15 mouse cellular contexts compared by ENCODE assay signal in genomic region chr5:24723527-24724269, GRCm38 (mm10). TPM values are rescaled to one million over a fixed set of nuclear protein-coding genes. Genes with fewer than 3 reads are reported as not detected.
A peak's percentile ranks its signal among the peaks of the same experiment; 100 is the strongest.
DNase-seq lines count a peak whose midpoint lies in the region; ATAC-seq and TF ChIP-seq lines count a peak whose summit lies in the region.
"Had no signal": no experiment of that assay in that cellular context is flagged by ENCODE, and none has a peak within 500 bp of the region (broad histone marks: within the 10 kb centered on the region; RNA-seq: fewer than 3 reads in every experiment).

No protein-coding gene starts in this region.

- no peaks in the 10 kb centered on the region for H3K27me3 ChIP-seq in forebrain, postnatal 0 days (ENCODE audit: insufficient read depth, low read length)
- H3K27me3 ChIP-seq in forebrain, embryonic 16.5 days (replicated peaks; ENCODE audit: control insufficient read depth, insufficient read depth, low read length), result no peaks in the 10 kb centered on the region
- H3K27me3 ChIP-seq in hindbrain, postnatal 0 days (ENCODE audit: insufficient read depth, low read length), result no peaks in the 10 kb centered on the region
- H3K27me3 ChIP-seq in hindbrain, embryonic 13.5 days, result peaks cover 10% of the 10 kb centered on the region
- no peaks in the 10 kb centered on the region for H3K27me3 ChIP-seq in lung, embryonic 16.5 days (ENCODE audit: control insufficient read depth, insufficient read depth, low read depth, low read length)
- no peaks in the 10 kb centered on the region for H3K27me3 ChIP-seq in stomach, embryonic 15.5 days (replicated peaks)

- no peak for TF ChIP-seq POLR2A in lung, adult 2 months (IDR thresholded peaks at IDR 0.05; ENCODE audit: borderline replicate concordance, extremely low read depth, low read depth, low read length)

- DNase-seq in forebrain, postnatal 0 days, result peak; percentile 30
- no peak for DNase-seq in hindbrain, postnatal 0 days (ENCODE audit: low spot score)
- DNase-seq in lung, adult 2 months, result no peak
- DNase-seq: adrenal gland, adult 2 months had no signal

- H3K4me1 ChIP-seq in forebrain, postnatal 0 days (ENCODE audit: insufficient read depth), result no peaks in the 10 kb centered on the region
- no peaks in the 10 kb centered on the region for H3K4me1 ChIP-seq in forebrain, embryonic 16.5 days (replicated peaks; ENCODE audit: control insufficient read depth, insufficient read depth, low read length)
- no peaks in the 10 kb centered on the region for H3K4me1 ChIP-seq in hindbrain, postnatal 0 days (ENCODE audit: insufficient read depth, low read length)
- H3K4me1 ChIP-seq in hindbrain, embryonic 13.5 days (replicated peaks), result peaks cover 14% of the 10 kb centered on the region
- H3K4me1 ChIP-seq in lung, embryonic 16.5 days (replicated peaks; ENCODE audit: control insufficient read depth, insufficient read depth, low read length), result peaks cover 41% of the 10 kb centered on the region
- 0 out of 2 replicates have a peak, but pooled peaks cover 3% of the 10 kb centered on the region for H3K4me1 ChIP-seq in lung, adult 2 months (ENCODE audit: control insufficient read depth, insufficient read depth, low read length)
- peaks cover 21% of the 10 kb centered on the region for H3K4me1 ChIP-seq in stomach, embryonic 15.5 days

- 57% methylated on average over 11 of the region's 11 CpGs for WGBS in forebrain, postnatal 0 days
- WGBS in forebrain, embryonic 16.5 days, result 56% methylated on average over 11 of the region's 11 CpGs
- 63% methylated on average over 11 of the region's 11 CpGs for WGBS in hindbrain, postnatal 0 days
- WGBS in hindbrain, embryonic 13.5 days, result 81% methylated on average over 11 of the region's 11 CpGs
- 68% methylated on average over 11 of the region's 11 CpGs for WGBS in lung, embryonic 16.5 days
- WGBS in lung, adult 2 months, result 58% methylated on average over 11 of the region's 11 CpGs
- whole genome bisulfite sequencing in stomach, embryonic 15.5 days, result 71% methylated on average over 11 of the region's 11 CpGs

- no peak overlapping the region for H3K4me2 ChIP-seq in forebrain, postnatal 0 days (ENCODE audit: low read depth)
- no peak overlapping the region for H3K4me2 ChIP-seq in forebrain, embryonic 16.5 days (ENCODE audit: low read length)
- H3K4me2 ChIP-seq in hindbrain, postnatal 0 days (ENCODE audit: low read depth, low read length), result no peak overlapping the region
- no peak overlapping the region for H3K4me2 ChIP-seq in hindbrain, embryonic 13.5 days
- no peak overlapping the region for H3K4me2 ChIP-seq in lung, embryonic 16.5 days (ENCODE audit: low read depth, low read length)
- no peak overlapping the region for H3K4me2 ChIP-seq in stomach, embryonic 15.5 days

- H3K9ac ChIP-seq in forebrain, postnatal 0 days, result no peak overlapping the region
- no peak overlapping the region for H3K9ac ChIP-seq in forebrain, embryonic 16.5 days (replicated peaks; ENCODE audit: low read depth, low read length)
- no peak overlapping the region for H3K9ac ChIP-seq in hindbrain, postnatal 0 days (replicated peaks; ENCODE audit: low read length)
- H3K9ac ChIP-seq in hindbrain, embryonic 13.5 days, result no peak overlapping the region
- peak overlapping the region; percentile 12; the same call in 1 of the 2 replicates for H3K9ac ChIP-seq in lung, embryonic 16.5 days (ENCODE audit: low read length)
- no peak overlapping the region for H3K9ac ChIP-seq in stomach, embryonic 15.5 days

- no peak for TF ChIP-seq CTCF in forebrain, postnatal 0 days (IDR thresholded peaks at IDR 0.05; ENCODE audit: low read depth)
- no peak for TF ChIP-seq CTCF in hindbrain, postnatal 0 days (IDR thresholded peaks at IDR 0.05; ENCODE audit: low read depth)
- TF ChIP-seq CTCF in lung, adult 2 months (IDR thresholded peaks at IDR 0.05; ENCODE audit: insufficient read depth, low read length), result no peak

- ATAC-seq in forebrain, postnatal 0 days, result no peak
- no peak for ATAC-seq in forebrain, embryonic 16.5 days
- ATAC-seq in hindbrain, postnatal 0 days, result no peak
- no peak for ATAC-seq in hindbrain, embryonic 13.5 days (ENCODE audit: low FRiP score)
- ATAC-seq in lung, embryonic 16.5 days (ENCODE audit: low read depth), result no peak
- no peak for ATAC-seq in stomach, embryonic 15.5 days (ENCODE audit: insufficient read depth, low FRiP score, low read depth)
- no peak for ATAC-seq in erythroid progenitor cell, adult 5-6 weeks (replicated peaks; ENCODE audit: low FRiP score, poor library complexity, severe bottlenecking)
- ATAC-seq: inflammation-experienced regulatory T-cells, adult 6 months had no signal

- no peaks in the 10 kb centered on the region for H3K9me3 ChIP-seq in forebrain, postnatal 0 days (ENCODE audit: low read length)
- no peaks in the 10 kb centered on the region for H3K9me3 ChIP-seq in forebrain, embryonic 16.5 days (ENCODE audit: control insufficient read depth, low read length)
- H3K9me3 ChIP-seq in hindbrain, postnatal 0 days (ENCODE audit: low read length), result no peaks in the 10 kb centered on the region
- H3K9me3 ChIP-seq in hindbrain, embryonic 13.5 days, result no peaks in the 10 kb centered on the region
- no peaks in the 10 kb centered on the region for H3K9me3 ChIP-seq in lung, embryonic 16.5 days (ENCODE audit: control insufficient read depth, low read length)
- no peaks in the 10 kb centered on the region for H3K9me3 ChIP-seq in stomach, embryonic 15.5 days

- H3K36me3 ChIP-seq in forebrain, postnatal 0 days (ENCODE audit: insufficient read depth), result no peaks in the 10 kb centered on the region
- no peaks in the 10 kb centered on the region for H3K36me3 ChIP-seq in forebrain, embryonic 16.5 days (ENCODE audit: control insufficient read depth, insufficient read depth)
- H3K36me3 ChIP-seq in hindbrain, postnatal 0 days (ENCODE audit: insufficient read depth, low read length), result no peaks in the 10 kb centered on the region
- no peaks in the 10 kb centered on the region for H3K36me3 ChIP-seq in hindbrain, embryonic 13.5 days
- H3K36me3 ChIP-seq in lung, embryonic 16.5 days (ENCODE audit: control insufficient read depth, insufficient read depth, low read length), result no peaks in the 10 kb centered on the region; the same call in 1 of the 2 replicates
- no peaks in the 10 kb centered on the region for H3K36me3 ChIP-seq in stomach, embryonic 15.5 days

- no peak overlapping the region for H3K4me3 ChIP-seq in forebrain, postnatal 0 days (ENCODE audit: low read depth, low read length)
- H3K4me3 ChIP-seq in forebrain, embryonic 16.5 days (replicated peaks; ENCODE audit: low read length), result no peak overlapping the region
- H3K4me3 ChIP-seq in hindbrain, postnatal 0 days (ENCODE audit: low read length), result no peak overlapping the region
- H3K4me3 ChIP-seq in hindbrain, embryonic 13.5 days, result no peak overlapping the region
- no peak overlapping the region for H3K4me3 ChIP-seq in lung, embryonic 16.5 days (ENCODE audit: low read length)
- H3K4me3 ChIP-seq in lung, adult 2 months (replicated peaks; ENCODE audit: extremely low read depth, low read depth, low read length), result no peak overlapping the region
- no peak overlapping the region for H3K4me3 ChIP-seq in stomach, embryonic 15.5 days (replicated peaks)
- H3K4me3 ChIP-seq: layer of hippocampus, adult 2 months had no signal

- no peak overlapping the region for H3K27ac ChIP-seq in forebrain, postnatal 0 days (ENCODE audit: low read depth, low read length)
- H3K27ac ChIP-seq in forebrain, embryonic 16.5 days (ENCODE audit: low read length), result no peak overlapping the region
- H3K27ac ChIP-seq in hindbrain, postnatal 0 days, result peak overlapping the region; percentile 42; the same call in 1 of the 2 replicates
- no peak overlapping the region for H3K27ac ChIP-seq in hindbrain, embryonic 13.5 days
- peak overlapping the region; percentile 95 for H3K27ac ChIP-seq in lung, embryonic 16.5 days (ENCODE audit: low read length)
- H3K27ac ChIP-seq in stomach, embryonic 15.5 days, result peak overlapping the region; percentile 75
- H3K27ac ChIP-seq: layer of hippocampus, adult 2 months had no signal

RNA-seq across cellular contexts. Expression of gene Wdr86, which starts 6.8 kb away (rescaled TPM):
- total RNA-seq in forebrain, postnatal 0 days (2014; rRNA removed), result 7.2 and 13.1 TPM in 2 replicates
- 4.4 and 5.5 TPM in 2 replicates for polyA plus RNA-seq in forebrain, postnatal 0 days (2015; fragmentation: Nextera tagmentation; extraction: Ambion mirVana)
- 4.7 and 5.1 TPM in 2 replicates for polyA plus RNA-seq in forebrain, embryonic 16.5 days (2015; fragmentation: Nextera tagmentation; extraction: Ambion mirVana)
- 15.4 and 16.0 TPM in 2 replicates for total RNA-seq in hindbrain, postnatal 0 days (2014; rRNA removed)
- 7.8 and 8.0 TPM in 2 replicates for polyA plus RNA-seq in hindbrain, postnatal 0 days (2015; fragmentation: Nextera tagmentation; extraction: Ambion mirVana)
- 7.0 and 8.0 TPM in 2 replicates for polyA plus RNA-seq in hindbrain, embryonic 13.5 days (2015; fragmentation: Nextera tagmentation; extraction: Ambion mirVana)
- 30.5 and 31.5 TPM in 2 replicates for polyA plus RNA-seq in lung, embryonic 16.5 days (2015; fragmentation: Nextera tagmentation; extraction: Ambion mirVana)
- 2.6 and 3.4 TPM in 2 replicates for polyA plus RNA-seq in lung, adult 2 months (2012; rRNA removed)
- polyA plus RNA-seq in stomach, embryonic 15.5 days (2015; fragmentation: Nextera tagmentation; extraction: Ambion mirVana), result 14.3 and 15.1 TPM in 2 replicates
- not detected in 2 replicates for total RNA-seq in erythroid progenitor cell, adult 5-6 weeks (2015; ENCODE audit: low replicate concordance)
- 5.4 TPM in 1 of 2 replicates, not detected in the other for total RNA-seq in erythroid progenitor cell, adult 5-6 weeks (2017; ENCODE audit: low replicate concordance)

RNA-seq across cellular contexts. Expression of gene Crygn, which starts 34.1 kb away (rescaled TPM):
- 0.33 TPM in 1 of 2 replicates, not detected in the other for total RNA-seq in forebrain, postnatal 0 days (2014; rRNA removed)
- polyA plus RNA-seq in forebrain, postnatal 0 days (2015; fragmentation: Nextera tagmentation; extraction: Ambion mirVana), result 2.1 and 4.9 TPM in 2 replicates
- polyA plus RNA-seq in forebrain, embryonic 16.5 days (2015; fragmentation: Nextera tagmentation; extraction: Ambion mirVana), result 2.5 TPM in 1 of 2 replicates, not detected in the other
- total RNA-seq in hindbrain, postnatal 0 days (2014; rRNA removed), result not detected in 2 replicates
- 4.7 and 5.4 TPM in 2 replicates for polyA plus RNA-seq in hindbrain, postnatal 0 days (2015; fragmentation: Nextera tagmentation; extraction: Ambion mirVana)
- 1.0 and 2.1 TPM in 2 replicates for polyA plus RNA-seq in hindbrain, embryonic 13.5 days (2015; fragmentation: Nextera tagmentation; extraction: Ambion mirVana)
- polyA plus RNA-seq in lung, embryonic 16.5 days (2015; fragmentation: Nextera tagmentation; extraction: Ambion mirVana), result 3.2 and 3.4 TPM in 2 replicates
- polyA plus RNA-seq in lung, adult 2 months (2012; rRNA removed), result 0.27 and 0.28 TPM in 2 replicates
- 1.6 and 1.7 TPM in 2 replicates for polyA plus RNA-seq in stomach, embryonic 15.5 days (2015; fragmentation: Nextera tagmentation; extraction: Ambion mirVana)
- 21.8 TPM in 1 of 2 replicates, not detected in the other for total RNA-seq in erythroid progenitor cell, adult 5-6 weeks (2015; ENCODE audit: low replicate concordance)
- total RNA-seq in erythroid progenitor cell, adult 5-6 weeks (2017; ENCODE audit: low replicate concordance), result not detected in 2 replicates
- total RNA-seq: layer of hippocampus, adult 2 months; left cerebral cortex, postnatal 14 days; megakaryocyte progenitor cell, adult 5-6 weeks had no signal
- polyA plus RNA-seq: adrenal gland, adult 2 months; frontal cortex, adult 2 months; neural tube, embryonic 14.5 days had no signal

RNA-seq across cellular contexts. Expression of gene Nub1, which starts 38.4 kb away (rescaled TPM):
- total RNA-seq in forebrain, postnatal 0 days (2014; rRNA removed), result 88.6 TPM in 2 replicates
- polyA plus RNA-seq in forebrain, postnatal 0 days (2015; fragmentation: Nextera tagmentation; extraction: Ambion mirVana), result 59.4 and 61.0 TPM in 2 replicates
- 70.0 and 71.2 TPM in 2 replicates for polyA plus RNA-seq in forebrain, embryonic 16.5 days (2015; fragmentation: Nextera tagmentation; extraction: Ambion mirVana)
- 33.8 and 37.1 TPM in 2 replicates for total RNA-seq in hindbrain, postnatal 0 days (2014; rRNA removed)
- 40.5 and 42.5 TPM in 2 replicates for polyA plus RNA-seq in hindbrain, postnatal 0 days (2015; fragmentation: Nextera tagmentation; extraction: Ambion mirVana)
- polyA plus RNA-seq in hindbrain, embryonic 13.5 days (2015; fragmentation: Nextera tagmentation; extraction: Ambion mirVana), result 45.5 and 45.6 TPM in 2 replicates
- 39.0 and 40.0 TPM in 2 replicates for polyA plus RNA-seq in lung, embryonic 16.5 days (2015; fragmentation: Nextera tagmentation; extraction: Ambion mirVana)
- 49.0 and 59.9 TPM in 2 replicates for polyA plus RNA-seq in lung, adult 2 months (2012; rRNA removed)
- 26.7 and 31.5 TPM in 2 replicates for polyA plus RNA-seq in stomach, embryonic 15.5 days (2015; fragmentation: Nextera tagmentation; extraction: Ambion mirVana)
- total RNA-seq in erythroid progenitor cell, adult 5-6 weeks (2015; ENCODE audit: low replicate concordance), result 25.2 and 25.6 TPM in 2 replicates
- total RNA-seq in erythroid progenitor cell, adult 5-6 weeks (2017; ENCODE audit: low replicate concordance), result 24.0 and 29.8 TPM in 2 replicates

Comparison
In these comparisons a context has a peak if more than half of its experiments do, and no peak if none do; other contexts are left out.
1. H3K27ac ChIP-seq: peak in hindbrain, postnatal 0 days (single experiment), lung, embryonic 16.5 days (single experiment) and stomach, embryonic 15.5 days (single experiment); none in forebrain, postnatal 0 days (single experiment), forebrain, embryonic 16.5 days (single experiment) and hindbrain, embryonic 13.5 days (single experiment).